Mouse (Mus musculus) fat pad, adult 2 months (tissue): ENCODE measurements around the gene Odf3l1.
A peak's percentile ranks its signal among the peaks of the same experiment; 100 is the strongest.

Experiments used
- DNase-seq: peaks from one replicate; pipeline ENCODE4 v3.0.0-alpha.2; 2011; ENCODE audit warnings: low read depth, low spot score; ENCODE audit errors: extremely low read depth

The Odf3l1 gene

DNA sequence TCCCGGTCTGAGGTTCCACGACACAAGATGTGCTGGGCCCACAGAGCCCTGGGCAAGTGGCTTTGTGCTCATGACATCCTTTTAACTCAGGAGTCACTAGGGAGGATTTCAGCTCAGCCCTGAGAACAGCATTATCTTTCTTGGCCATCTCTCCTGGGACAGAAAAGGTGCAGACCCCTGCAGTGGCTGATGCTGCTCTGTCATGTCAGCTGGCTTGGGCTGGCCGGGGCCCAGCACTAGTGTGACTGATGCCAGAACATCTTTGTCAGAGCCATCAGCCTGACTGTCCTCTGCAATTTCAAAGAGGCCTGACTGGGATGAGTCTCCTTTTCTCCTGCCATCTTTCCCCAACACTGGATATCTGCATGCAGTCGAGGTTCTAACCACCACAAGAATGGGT, 17.8 kb upstream of the Odf3l1 start:
- DNase-seq = no peak

- DNase-seq = no peak
Measured at GRCm38 (mm10) chr9:56881539-56882082, 17.1 kb upstream of the Odf3l1 start.

- DNase-seq = no peak
Measured at GRCm38 (mm10) chr9:56880790-56881189, 16.3 kb upstream of the Odf3l1 start.

- no peak for DNase-seq
Measured at GRCm38 (mm10) chr9:56877284-56877683, 12.8 kb upstream of the Odf3l1 start.

DNA sequence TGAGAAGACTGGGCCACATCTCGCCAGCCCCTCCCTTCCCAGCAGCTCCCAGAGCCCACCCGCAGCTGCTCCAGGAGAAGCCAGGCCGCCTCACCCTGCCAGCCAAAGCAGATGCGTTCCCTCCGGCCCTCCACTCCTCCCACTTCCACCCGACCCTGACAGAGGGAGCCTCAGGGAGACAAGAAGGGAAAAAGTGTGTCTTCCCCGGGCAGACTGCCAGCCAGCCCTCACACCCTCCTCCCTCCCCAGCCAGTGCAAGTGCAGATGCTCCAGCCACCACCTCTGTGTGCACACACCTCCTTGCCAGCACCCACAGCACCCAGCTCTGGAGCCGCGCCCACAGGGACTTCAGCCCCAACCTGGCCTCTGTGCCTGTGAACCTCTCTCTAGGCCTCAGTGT, 12.3 kb upstream of the Odf3l1 start:
- DNase-seq = no peak

- DNase-seq = no peak
Measured at GRCm38 (mm10) chr9:56873097-56873496, 8.6 kb upstream of the Odf3l1 start.

- DNase-seq = no peak
Measured at GRCm38 (mm10) chr9:56872105-56872903, 7.8 kb upstream of the Odf3l1 start.

- DNase-seq = no peak
Measured at GRCm38 (mm10) chr9:56871191-56871590, 6.7 kb upstream of the Odf3l1 start.

DNA sequence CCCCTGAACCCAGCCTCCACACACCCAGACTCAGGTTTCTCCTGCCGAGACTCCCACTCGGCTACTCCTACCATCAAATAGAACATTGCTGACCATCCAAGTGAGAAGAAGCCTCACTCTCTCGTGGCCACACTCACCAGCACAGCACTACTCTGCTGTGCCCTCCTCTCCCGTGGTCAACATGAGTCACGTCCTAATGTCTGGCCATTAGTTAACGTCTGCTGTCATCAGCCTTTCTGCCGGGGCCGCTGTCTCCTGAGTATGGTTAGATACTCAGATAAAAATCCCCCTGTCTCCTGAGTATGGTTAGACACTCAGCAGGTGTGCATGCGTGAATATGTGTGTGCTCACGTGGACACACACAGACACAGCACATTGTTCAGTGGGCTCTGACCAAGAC, 6.3 kb upstream of the Odf3l1 start:
- no peak for DNase-seq

DNA sequence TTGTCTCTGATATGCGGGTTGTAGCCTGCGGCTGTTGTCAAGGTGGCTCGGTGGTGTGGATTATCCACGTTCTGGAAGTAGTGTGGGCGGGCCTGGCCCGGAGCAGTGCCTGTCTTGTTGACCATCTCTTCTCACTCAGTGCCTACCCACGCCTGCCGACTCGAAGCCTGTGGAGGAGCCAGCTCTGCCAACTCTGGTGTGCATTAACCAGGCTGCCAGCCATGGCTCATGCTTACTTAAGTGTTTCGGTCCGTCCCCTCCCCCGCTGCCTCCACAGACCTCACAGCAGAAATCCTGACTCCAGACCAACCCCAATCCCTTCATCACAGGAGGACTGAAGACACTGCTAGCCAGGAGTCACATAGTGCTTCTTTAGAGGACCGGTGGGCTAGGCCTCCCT, 5.1 kb upstream of the Odf3l1 start:
- peak; percentile 39 for DNase-seq

DNA sequence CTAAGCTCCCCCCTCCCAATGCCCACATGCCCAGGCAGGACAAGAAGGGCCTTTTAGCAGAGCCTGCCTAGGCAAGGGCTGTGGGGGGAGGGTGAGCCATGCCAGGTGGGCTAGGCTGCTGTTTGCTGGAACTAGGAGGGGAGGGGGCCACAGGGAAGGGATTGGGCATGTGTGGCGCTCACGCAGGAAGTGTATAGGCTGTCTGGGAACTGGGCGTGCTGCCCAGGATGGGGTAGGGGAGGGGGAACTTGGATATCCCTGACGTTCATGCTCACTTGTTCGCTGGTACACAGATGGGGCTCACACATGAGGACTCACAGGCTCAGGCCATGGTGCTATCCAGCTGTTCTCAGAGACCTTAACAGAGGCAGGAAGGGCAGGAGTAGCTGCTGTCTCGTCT, 3.8 kb upstream of the Odf3l1 start:
- no peak for DNase-seq

GRCm38 (mm10) chr9:56866430-56866829, 2.0 kb upstream of the Odf3l1 start:
- DNase-seq = no peak

GRCm38 (mm10) chr9:56865673-56866400, 1.4 kb upstream of the Odf3l1 start:
- DNase-seq = no peak

- no peak for DNase-seq
Measured at GRCm38 (mm10) chr9:56864832-56865231, 353 bp upstream of the Odf3l1 start, which contains the start of gene Cspg4. TSS of gene Cspg4 (plus strand) at chr9:56865033.

DNA sequence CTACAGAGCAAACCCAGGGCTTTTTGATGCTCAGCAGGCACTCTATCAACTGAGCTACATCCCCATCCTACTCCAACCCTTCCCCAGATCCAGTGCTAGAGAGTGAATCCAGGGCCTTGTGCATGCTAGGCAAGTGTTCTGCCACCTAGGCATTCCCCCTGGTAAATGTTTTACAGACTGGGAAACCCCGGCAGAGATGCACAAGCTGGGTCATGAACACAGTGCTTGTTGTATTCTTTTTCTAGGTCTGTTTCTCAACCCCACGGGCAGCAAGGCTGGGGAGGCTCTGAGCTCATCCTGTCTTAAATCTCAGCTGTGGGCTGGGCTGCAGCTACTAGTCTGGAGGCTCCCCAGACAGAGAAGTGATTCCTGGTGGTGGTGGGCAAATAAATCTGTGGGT, 1.6 kb downstream of the Odf3l1 start:
- no peak for DNase-seq

- no peak for DNase-seq
Measured at GRCm38 (mm10) chr9:56860486-56861269, 3.8 kb downstream of the Odf3l1 start.

GRCm38 (mm10) chr9:56860035-56860434, 4.4 kb downstream of the Odf3l1 start:
- DNase-seq = no peak

DNA sequence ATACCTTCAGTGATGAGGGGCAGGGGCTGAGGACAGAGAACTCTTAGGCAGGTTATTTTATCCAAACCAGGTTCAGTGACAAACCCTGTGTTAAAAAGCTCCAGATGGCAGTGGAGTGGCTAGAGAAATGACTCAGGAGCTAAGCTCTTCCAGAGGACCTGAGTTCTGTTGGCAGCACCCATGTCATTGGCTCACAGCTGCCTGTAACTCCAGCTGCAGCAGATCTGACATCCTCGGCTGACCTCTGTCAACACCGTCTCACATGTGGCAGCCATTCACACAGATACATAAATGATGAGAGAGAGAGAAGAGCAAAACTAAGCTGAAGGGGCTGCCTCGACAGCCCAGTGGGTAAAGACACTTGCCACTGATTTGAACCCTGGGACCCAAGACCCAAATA, 7.0 kb downstream of the Odf3l1 start:
- no peak for DNase-seq

- no peak for DNase-seq
Measured at GRCm38 (mm10) chr9:56851778-56852177, 12.7 kb downstream of the Odf3l1 start.

GRCm38 (mm10) chr9:56850905-56851252, 13.6 kb downstream of the Odf3l1 start:
- DNase-seq = no peak

DNA sequence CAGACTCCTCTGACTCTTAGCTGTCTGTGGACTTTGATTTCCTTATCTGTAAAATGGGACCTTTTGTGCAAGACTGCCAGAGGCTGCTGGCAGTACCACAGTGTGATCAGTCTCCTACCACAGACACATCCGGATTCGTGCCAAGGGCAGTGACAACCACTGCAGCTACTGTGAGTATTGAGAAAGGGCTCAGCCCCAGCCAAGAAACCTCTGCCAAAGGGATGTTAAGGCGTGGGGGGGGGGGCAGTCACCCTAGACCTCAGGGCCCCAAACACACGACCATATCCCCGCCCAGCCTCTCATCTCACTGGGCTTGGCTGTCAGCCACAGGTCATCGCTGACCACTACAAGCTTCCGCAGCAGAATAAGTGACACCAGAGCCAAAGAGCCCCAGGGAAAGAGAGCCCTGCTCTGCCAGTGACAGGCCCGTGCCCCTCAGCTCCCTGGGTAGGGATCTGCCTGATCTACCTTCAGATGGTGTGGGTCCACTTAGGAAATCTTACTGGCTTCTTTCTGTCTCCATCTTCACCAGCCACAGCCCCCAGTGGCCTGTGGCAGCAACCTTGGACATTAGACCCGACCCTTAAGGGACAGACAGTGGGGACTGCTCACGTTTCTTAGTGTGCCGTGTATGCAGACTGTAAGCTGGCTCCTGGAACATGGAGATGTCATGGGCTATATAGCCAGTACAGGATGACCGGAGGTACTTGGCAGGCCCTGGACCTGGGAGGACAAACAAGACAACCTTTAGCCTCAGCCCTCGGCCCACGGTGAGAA, 14.2 kb downstream of the Odf3l1 start:
- DNase-seq = peak; percentile 45
